Mouse (Mus musculus) lung, adult 2 months (tissue): ENCODE measurements around the gene Vgll4. TPM values are rescaled to one million over a fixed set of nuclear protein-coding genes. Genes with fewer than 3 reads are reported as not detected.
A peak's percentile ranks its signal among the peaks of the same experiment; 100 is the strongest.

ENCODE experiments used
- DNase-seq: peaks from one replicate; pipeline ENCODE4 v3.0.0; 2022
- H3K4me1 ChIP-seq: fragments of 200-500 bp; 2 replicates; pipeline ENCODE4 v1.6.1; 2011; ENCODE audit warnings: low read length; ENCODE audit not compliant: control insufficient read depth, insufficient read depth
- H3K4me3 ChIP-seq: fragments of 200-500 bp; replicated peaks from 2 replicates; pipeline ENCODE3; 2011; ENCODE audit warnings: low read depth, mild to moderate bottlenecking, control low read depth, low read length; ENCODE audit errors: extremely low read depth
- CTCF ChIP-seq: fragments of 200-500 bp; IDR thresholded peaks from 2 replicates; pipeline ENCODE4 v1.5.1; 2011; ENCODE audit warnings: mild to moderate bottlenecking, low read length, control low read depth; ENCODE audit not compliant: insufficient read depth
- POLR2A ChIP-seq: fragments of 200-500 bp; IDR thresholded peaks from 2 replicates; pipeline ENCODE4 v1.6.1; 2011; ENCODE audit warnings: low read depth, mild to moderate bottlenecking, control low read depth, low read length, borderline replicate concordance; ENCODE audit errors: extremely low read depth
- WGBS: fragments of 180-500 bp; shearing (Covaris S2); methylation state at CpG from one replicate; pipeline ENCODE4 v1.1.7; 2018; 5-methylcytosine and 5-hydroxymethylcytosine counted together
- polyA plus RNA-seq: library from polyadenylated mRNA; depleted of rRNA; stranded (reverse); fragments of >200 nt; gene quantifications from 2 replicates; pipeline ENCODE4 v1.2.3, GENCODE M21; 2012

Gene Vgll4
- polyA plus RNA-seq, 1 experiment, result 80.8 TPM

- peaks cover 10% of the 10 kb centered on the region for H3K4me1 ChIP-seq
- no peak for DNase-seq
- WGBS, result 57% methylated on average over 5 of the region's 5 CpGs
- TF ChIP-seq POLR2A (no peak), CTCF (no peak)
- H3K4me3 ChIP-seq, result no peak overlapping the region
Measured at GRCm38 (mm10) chr6:114932116-114932500, 37.7 kb downstream of the Vgll4 start.

- WGBS, result 44% methylated on average over 28 of the region's 28 CpGs
- Histone ChIP-seq H3K4me3 (no peak overlapping the region), H3K4me1 (peaks cover 10% of the 10 kb centered on the region)
- DNase-seq, result no peak
- TF ChIP-seq CTCF, result no peak
- no peak for TF ChIP-seq POLR2A
Measured at GRCm38 (mm10) chr6:114931212-114932115, 38.3 kb downstream of the Vgll4 start.

GRCm38 (mm10) chr6:114930646-114931045, 39.1 kb downstream of the Vgll4 start:
- WGBS, result 83% methylated on average over 8 of the region's 8 CpGs
- Histone ChIP-seq H3K4me3 (no peak overlapping the region), H3K4me1 (peaks cover 10% of the 10 kb centered on the region)
- DNase-seq, result no peak
- TF ChIP-seq CTCF (no peak), POLR2A (no peak)

- Histone ChIP-seq H3K4me3 (no peak overlapping the region), H3K4me1 (peaks cover 10% of the 10 kb centered on the region)
- TF ChIP-seq CTCF, result no peak
- TF ChIP-seq POLR2A, result no peak
- 41% methylated on average over 11 of the region's 11 CpGs for WGBS
- peak; percentile 59 for DNase-seq
Measured at GRCm38 (mm10) chr6:114930038-114930591, 39.7 kb downstream of the Vgll4 start.

- no peak overlapping the region for H3K4me3 ChIP-seq
- peak; percentile 47 for DNase-seq
- TF ChIP-seq POLR2A (no peak), CTCF (peak; percentile 28; the same call in 1 of the 2 replicates)
- H3K4me1 ChIP-seq, result peaks cover 10% of the 10 kb centered on the region
Measured at GRCm38 (mm10) chr6:114929346-114929745, 40.4 kb downstream of the Vgll4 start.

GRCm38 (mm10) chr6:114928462-114928861, 41.3 kb downstream of the Vgll4 start:
- 4% methylated on average over 4 of the region's 4 CpGs for WGBS
- H3K4me1 ChIP-seq, result peaks cover 10% of the 10 kb centered on the region
- H3K4me3 ChIP-seq, result no peak overlapping the region
- TF ChIP-seq POLR2A (no peak), CTCF (peak; percentile 83)
- DNase-seq, result peak; percentile 77

GRCm38 (mm10) chr6:114927400-114927799, 42.4 kb downstream of the Vgll4 start:
- H3K4me1 ChIP-seq, result peaks cover 10% of the 10 kb centered on the region
- TF ChIP-seq POLR2A, result no peak
- peak; percentile 39; the same call in 1 of the 2 replicates for TF ChIP-seq CTCF
- 87% methylated on average over 5 of the region's 5 CpGs for WGBS

GRCm38 (mm10) chr6:114926369-114927157, 43.2 kb downstream of the Vgll4 start:
- TF ChIP-seq POLR2A (no peak), CTCF (peak; percentile 37)
- DNase-seq, result peak; percentile 49
- WGBS, result 16% methylated on average over 6 of the region's 6 CpGs
- Histone ChIP-seq H3K4me3 (no peak overlapping the region), H3K4me1 (peaks cover 6% of the 10 kb centered on the region)

More at GRCm38 (mm10) chr6:114927400-114927799, 42.4 kb downstream of the Vgll4 start:
- no peak overlapping the region for H3K4me3 ChIP-seq
- DNase-seq, result no peak

- TF ChIP-seq POLR2A, result no peak
- TF ChIP-seq CTCF, result no peak
- DNase-seq, result no peak
- Histone ChIP-seq H3K4me3 (no peak overlapping the region), H3K4me1 (peaks cover 5% of the 10 kb centered on the region; the same call in 1 of the 2 replicates)
- WGBS, result 76% methylated on average over 4 of the region's 4 CpGs
Measured at GRCm38 (mm10) chr6:114925196-114925595, 44.6 kb downstream of the Vgll4 start.
